Mouse (Mus musculus) ES-Bruce4 (cell line): ENCODE measurements around the gene Paf1.

Source experiments
- CTCF ChIP-seq: IDR thresholded peaks from one replicate; pipeline ENCODE4 v1.8.1; 2011; ENCODE audit warnings: low read depth, low read length
- POLR2A ChIP-seq: IDR thresholded peaks from one replicate; pipeline ENCODE4 v1.8.1; 2011; ENCODE audit warnings: low read length; ENCODE audit not compliant: insufficient read depth

DNA sequence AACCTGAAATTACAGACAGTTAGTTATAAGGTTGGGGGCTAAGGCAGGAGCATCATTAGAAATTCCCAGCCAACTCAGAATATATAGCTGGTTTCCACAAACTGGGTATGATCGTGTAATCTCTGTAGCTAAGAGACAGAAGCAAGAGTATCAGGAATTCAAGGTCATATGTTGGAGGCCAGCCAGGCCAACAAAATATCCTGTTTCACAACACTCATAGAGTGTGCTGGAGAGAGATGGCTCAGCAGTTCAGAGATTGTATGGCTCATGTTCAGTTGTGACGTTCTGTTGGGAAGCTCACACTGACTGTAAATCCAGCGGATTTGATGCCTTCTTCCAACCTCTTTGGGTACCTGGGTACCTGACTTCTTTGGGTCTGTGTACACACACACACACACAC is 45.0 kb upstream of the Paf1 start:
- TF ChIP-seq POLR2A (no peak), CTCF (no peak)
